Comparison of ENCODE assay signal across 8 mouse cellular contexts in genomic region chr10:42501775-42502348, GRCm38 (mm10). TPM values are rescaled to one million over a fixed set of nuclear protein-coding genes. Genes with fewer than 3 reads are reported as not detected.
DNase-seq lines count a peak whose midpoint lies in the region; ATAC-seq and TF ChIP-seq lines count a peak whose summit lies in the region.

TSS of gene Snx3 (plus strand) at chr10:42502030.

- no peaks in the 10 kb centered on the region for H3K9me3 ChIP-seq in heart, embryonic 14.5 days (ENCODE audit: control insufficient read depth, low read length)
- H3K9me3 ChIP-seq in liver, embryonic 13.5 days (replicated peaks): no peaks in the 10 kb centered on the region
- H3K9me3 ChIP-seq in stomach, postnatal 0 days (ENCODE audit: control insufficient read depth, low read length): no peaks in the 10 kb centered on the region

- peaks cover 23% of the 10 kb centered on the region; the same call in 1 of the 2 replicates for H3K36me3 ChIP-seq in heart, embryonic 14.5 days (ENCODE audit: control insufficient read depth, insufficient read depth, low read length)
- H3K36me3 ChIP-seq in liver, embryonic 13.5 days: peaks cover 9% of the 10 kb centered on the region; the same call in 1 of the 2 replicates
- H3K36me3 ChIP-seq in stomach, postnatal 0 days (ENCODE audit: control insufficient read depth, insufficient read depth, low read length): no peaks in the 10 kb centered on the region

- H3K27ac ChIP-seq in brown adipose tissue, adult 24 weeks (replicated peaks; ENCODE audit: low read depth, low read length): peak within 1 kb of the TSS; percentile 91
- peak within 1 kb of the TSS; percentile 80 to 98 for H3K27ac ChIP-seq in heart, embryonic 14.5 days (replicated peaks in 1 of 2; ENCODE audit: control insufficient read depth in 1 of 2, insufficient read depth in 1 of 2, low read depth in 2 of 2, low read length in 2 of 2)
- H3K27ac ChIP-seq in liver, embryonic 13.5 days: peak within 1 kb of the TSS; percentile 99
- peak within 1 kb of the TSS; percentile 99 for H3K27ac ChIP-seq in stomach, postnatal 0 days (replicated peaks)

- no peaks in the 10 kb centered on the region for H3K27me3 ChIP-seq in heart, embryonic 14.5 days (ENCODE audit: control insufficient read depth, insufficient read depth, low read length)
- no peaks in the 10 kb centered on the region for H3K27me3 ChIP-seq in liver, embryonic 13.5 days
- no peaks in the 10 kb centered on the region for H3K27me3 ChIP-seq in stomach, postnatal 0 days (ENCODE audit: control insufficient read depth, insufficient read depth, low read length)

- DNase-seq in CD4-positive, CD25-positive, alpha-beta regulatory T cell, adult 2 months (ENCODE audit: low read depth, low spot score): peak; percentile 98
- peak; percentile 96 for DNase-seq in fibroblast of lung, adult 2 months (ENCODE audit: low read depth)
- DNase-seq in kidney, postnatal 14 days: peak; percentile 98
- DNase-seq in liver, embryonic 13.5 days: peak; percentile 99
- DNase-seq in neural tube, embryonic 10.5 days (ENCODE audit: extremely low spot score, low spot score): peak; percentile 97
- peak; percentile 98 for DNase-seq in stomach, postnatal 0 days (ENCODE audit: low spot score)

- TF ChIP-seq CTCF in stomach, postnatal 0 days (IDR thresholded peaks at IDR 0.05; ENCODE audit: low read depth): no peak; the same call in 1 of the 2 replicates

- under 1% methylated on average over 68 of the region's 68 CpGs for WGBS in heart, embryonic 14.5 days
- WGBS in liver, embryonic 13.5 days (ENCODE audit: insufficient replicate concordance): under 1% methylated on average over 65 of the region's 68 CpGs
- under 1% methylated on average over 62 of the region's 68 CpGs for WGBS in stomach, postnatal 0 days

- H3K9ac ChIP-seq in heart, embryonic 14.5 days (ENCODE audit: low read length): peak within 1 kb of the TSS; percentile 94
- peak within 1 kb of the TSS; percentile 99 for H3K9ac ChIP-seq in liver, embryonic 13.5 days
- peak within 1 kb of the TSS; percentile 96 for H3K9ac ChIP-seq in stomach, postnatal 0 days (ENCODE audit: low read length)

- H3K4me3 ChIP-seq in brown adipose tissue, adult 24 weeks (ENCODE audit: insufficient read depth, low read depth, low read length): peak within 1 kb of the TSS; percentile 87
- peak within 1 kb of the TSS; percentile 85 to 86 for H3K4me3 ChIP-seq in heart, embryonic 14.5 days (ENCODE audit: control insufficient read depth in 1 of 2, insufficient read depth in 1 of 2, low read depth in 1 of 2, low read length in 2 of 2)
- peak within 1 kb of the TSS; percentile 94 for H3K4me3 ChIP-seq in liver, embryonic 13.5 days (replicated peaks)
- H3K4me3 ChIP-seq in stomach, postnatal 0 days (ENCODE audit: low read depth, low read length): peak within 1 kb of the TSS; percentile 94

- peak within 1 kb of the TSS; percentile 76 for H3K4me2 ChIP-seq in heart, embryonic 14.5 days (ENCODE audit: low read length)
- H3K4me2 ChIP-seq in liver, embryonic 13.5 days: peak within 1 kb of the TSS; percentile 77
- peak within 1 kb of the TSS; percentile 68 for H3K4me2 ChIP-seq in stomach, postnatal 0 days (replicated peaks; ENCODE audit: low read depth)

- TF ChIP-seq EP300 in stomach, postnatal 0 days (optimal IDR thresholded peaks at IDR 0.05): no peak

- ATAC-seq in heart, embryonic 14.5 days (ENCODE audit: insufficient number of reproducible peaks, insufficient read depth, low FRiP score, low read depth): peak; percentile 96
- ATAC-seq in liver, embryonic 13.5 days (ENCODE audit: low read depth): peak; percentile 97
- peak; percentile 99 for ATAC-seq in stomach, postnatal 0 days (ENCODE audit: low FRiP score, low TSS enrichment)

- peaks cover 7% of the 10 kb centered on the region; the same call in 1 of the 2 replicates for H3K4me1 ChIP-seq in brown adipose tissue, adult 24 weeks (ENCODE audit: control insufficient read depth, insufficient read depth, insufficient read length, low read length)
- H3K4me1 ChIP-seq in heart, embryonic 14.5 days (ENCODE audit: control insufficient read depth in 2 of 2, insufficient read depth in 2 of 2, low read length in 2 of 2): peaks cover 5 to 13% of the 10 kb centered on the region in 2 experiments
- H3K4me1 ChIP-seq in liver, embryonic 13.5 days (replicated peaks): peaks cover 63% of the 10 kb centered on the region
- no peaks in the 10 kb centered on the region for H3K4me1 ChIP-seq in stomach, postnatal 0 days (replicated peaks; ENCODE audit: control insufficient read depth, insufficient read depth)

RNA-seq across cellular contexts. Expression of gene Snx3, which starts in this region (rescaled TPM):
- polyA plus RNA-seq in brown adipose tissue, adult 24 weeks (2012; ENCODE audit: insufficient read depth, insufficient read length, missing spikeins): 163 and 187 TPM in 2 replicates
- polyA plus RNA-seq in heart, embryonic 14.5 days (2014; fragmentation: Nextera tagmentation; extraction: Ambion mirVana): 340 and 342 TPM in 2 replicates
- polyA plus RNA-seq in liver, embryonic 13.5 days (2015; fragmentation: Nextera tagmentation; extraction: Ambion mirVana): 294 and 318 TPM in 2 replicates
- polyA plus RNA-seq in stomach, postnatal 0 days (2015; fragmentation: Nextera tagmentation; extraction: Ambion mirVana): 257 and 275 TPM in 2 replicates

Comparison
In these comparisons a context has a peak if more than half of its experiments do, and no peak if none do; other contexts are left out.
1. Peak in every context shown above with its lines: DNase-seq, ATAC-seq, H3K4me3 ChIP-seq and H3K27ac ChIP-seq.